Mouse (Mus musculus) adrenal gland, adult (tissue): Measurements from ENCODE around the gene Llgl1.
A peak's percentile ranks its signal among the peaks of the same experiment; 100 is the strongest.

Source experiments
- DNase-seq, 2 experiments: peaks; one replicate each; pipeline ENCODE4 v3.0.0; 2022 to 2023; ENCODE audit warnings: low spot score in 1 of 2; ENCODE audit not compliant: inconsistent age in 2 of 2

Gene Llgl1

DNA sequence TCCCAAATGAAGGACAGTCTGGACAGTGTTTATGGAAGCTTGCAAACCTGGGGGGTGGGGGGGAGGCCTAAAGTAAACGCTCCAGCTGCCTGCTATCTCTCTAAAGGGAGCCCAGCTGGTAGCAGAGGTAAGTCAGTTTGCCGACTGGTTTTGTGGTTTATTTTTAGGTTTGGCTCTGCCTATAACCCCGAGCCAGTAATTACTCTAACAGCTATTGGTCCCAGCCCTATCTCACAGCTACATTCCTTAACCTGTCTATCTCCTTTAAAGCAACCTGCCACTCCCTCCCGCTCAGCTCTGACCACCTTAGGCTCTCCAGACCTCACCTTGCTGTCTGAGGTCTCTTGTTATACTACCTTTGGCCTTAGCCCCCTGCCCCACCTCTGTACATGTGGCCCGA lies 19.7 kb downstream of the Llgl1 start:
- DNase-seq = no peak

DNA sequence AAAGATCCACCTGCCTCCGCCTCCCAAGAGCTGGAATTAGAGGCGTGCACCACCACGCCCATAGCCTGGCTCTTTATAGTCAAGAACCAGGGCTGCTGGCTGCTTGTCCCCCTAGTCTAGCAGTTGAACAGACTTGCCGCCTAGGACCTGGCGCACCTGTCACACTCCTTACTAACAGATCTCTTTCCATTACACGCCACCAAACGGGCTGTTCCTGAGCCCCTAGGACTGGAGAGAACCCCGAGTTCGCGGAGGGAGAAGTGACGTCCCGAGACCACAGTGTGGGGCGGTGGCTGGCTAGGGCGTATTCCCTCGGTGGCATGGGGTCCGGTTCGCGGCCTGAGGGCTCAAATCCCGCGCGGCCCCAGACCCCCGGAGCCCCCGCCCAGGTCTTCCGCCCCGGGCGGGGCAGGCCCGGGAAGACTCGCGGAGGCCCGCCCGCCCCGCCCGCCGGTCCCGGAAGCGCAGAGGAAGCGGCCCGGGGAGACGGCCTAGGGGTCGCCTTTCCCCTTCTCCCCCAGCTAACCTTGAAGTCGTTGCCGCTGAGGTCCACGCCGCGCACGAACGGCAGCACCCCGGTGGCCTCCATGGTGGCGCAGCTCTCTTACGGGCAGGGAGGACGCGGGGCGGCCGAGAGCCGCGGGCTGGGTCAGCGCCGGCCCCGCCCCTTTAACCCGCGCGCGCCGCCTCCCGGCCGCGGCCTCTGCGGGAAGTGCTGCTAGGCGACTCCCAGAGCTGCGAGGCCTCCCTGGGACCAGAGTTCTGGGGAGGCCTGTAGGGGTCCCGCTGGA lies 27.3 kb downstream of the Llgl1 start, which contains the start of gene Flii:
Flii (minus strand) TSS at position 663 of the 791 bp plus-strand sequence.
- DNase-seq = peak; percentile 88 to 95

DNA sequence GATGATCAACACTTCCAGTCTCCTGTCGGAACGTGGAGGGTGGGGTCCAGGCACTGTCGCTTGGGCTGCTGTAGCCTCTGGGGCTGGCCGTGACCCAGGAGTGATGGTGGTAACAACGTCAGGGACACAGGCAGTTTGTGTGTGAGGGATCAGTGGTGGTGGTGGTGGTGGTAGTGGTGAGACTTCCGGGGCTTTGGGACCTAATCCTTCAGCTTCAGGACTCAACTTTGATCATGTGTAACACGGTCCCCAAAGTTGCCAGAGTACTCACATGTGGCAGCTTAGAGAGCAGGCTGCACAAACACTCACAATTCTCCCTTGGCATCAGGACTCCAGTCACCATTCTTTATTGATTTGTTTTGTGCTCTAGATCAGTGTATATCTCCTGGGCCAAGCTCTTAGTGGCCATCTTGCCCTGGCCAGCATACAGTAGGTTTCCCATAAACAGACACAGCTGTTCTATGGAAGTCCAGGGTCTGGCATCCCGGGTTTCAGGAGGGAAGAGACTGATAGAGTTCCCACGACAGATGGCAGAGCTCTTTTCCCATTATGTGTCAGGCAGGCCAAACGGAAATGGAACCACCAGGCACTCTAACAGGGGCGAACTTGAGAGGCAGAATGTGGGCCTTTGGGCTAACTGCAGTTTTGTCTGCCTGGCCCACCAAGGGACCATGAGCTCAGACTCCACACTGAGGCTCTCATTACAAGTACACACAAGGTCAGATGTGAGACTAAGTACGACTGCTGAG lies 28.0 kb downstream of the Llgl1 start:
- peak in 1 of 2 experiments; percentile 43 for DNase-seq

DNA sequence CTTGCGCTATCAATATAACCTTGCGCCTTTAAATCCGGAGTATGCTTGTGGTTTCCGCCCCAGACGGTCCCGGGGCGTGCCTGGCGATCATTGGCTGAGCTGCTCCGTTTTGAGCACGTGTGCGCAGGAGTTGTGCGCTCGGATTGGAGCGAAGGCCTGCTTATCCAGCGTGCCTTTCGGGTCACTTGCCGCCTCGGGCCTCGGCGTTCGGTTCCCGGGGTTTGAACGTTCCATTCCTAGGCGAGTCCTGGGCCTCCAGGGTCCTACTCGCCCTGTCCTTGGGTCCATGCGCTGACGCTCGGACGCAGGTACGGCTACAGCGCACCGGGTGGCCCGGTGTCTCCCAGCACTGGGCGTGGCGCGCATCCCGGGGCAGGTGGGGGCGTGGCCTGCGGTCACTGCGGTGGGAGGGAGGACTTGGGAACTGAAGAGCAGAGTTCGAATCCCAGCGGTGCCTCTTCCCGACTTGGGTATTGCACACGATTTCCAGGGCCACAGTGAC lies 28.8 kb downstream of the Llgl1 start, which contains the start of gene Mief2:
Mief2 (plus strand) TSS at position 139 of the 502 bp plus-strand sequence.
- peak; percentile 96 to 98 for DNase-seq

DNA sequence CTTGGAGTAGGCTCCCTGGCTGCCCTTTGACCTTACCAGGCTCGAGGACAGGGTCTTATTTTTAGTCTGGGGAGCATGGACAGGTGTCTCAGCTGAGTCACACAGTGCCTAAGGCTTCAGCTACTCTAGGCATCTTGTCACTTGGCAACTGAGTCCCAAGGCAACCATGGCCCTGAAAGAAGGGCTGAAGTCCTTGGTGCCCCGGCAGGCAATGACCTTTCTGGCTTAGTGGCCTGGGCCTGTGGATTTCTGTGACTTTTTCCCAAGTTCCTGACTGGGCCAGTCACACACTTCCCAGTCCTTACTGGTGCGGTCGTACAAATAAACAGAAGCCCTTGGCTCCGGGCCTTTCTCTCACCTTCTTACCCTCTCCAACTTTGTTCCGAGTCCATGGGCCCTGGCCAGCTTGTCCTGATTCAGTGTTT lies 29.7 kb downstream of the Llgl1 start:
- DNase-seq = peak; percentile 76 to 90

DNA sequence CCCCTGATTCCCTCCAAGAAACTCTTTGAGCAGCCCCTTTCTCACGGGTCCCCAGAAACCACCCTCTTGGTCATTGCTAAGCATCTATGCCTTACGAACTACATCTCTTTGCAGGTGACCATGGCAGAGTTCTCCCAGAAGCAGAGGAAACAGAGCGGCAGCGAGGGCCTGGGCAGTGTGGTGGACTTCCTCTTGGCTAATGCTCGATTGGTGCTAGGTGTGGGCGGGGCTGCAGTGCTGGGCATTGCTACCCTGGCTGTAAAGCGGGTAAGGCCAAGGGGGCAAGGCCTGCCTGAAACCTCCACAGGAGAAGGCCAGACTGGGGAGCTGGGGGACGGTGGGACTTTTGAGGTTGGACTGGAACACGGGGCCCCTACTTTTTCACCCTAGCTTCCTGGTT lies 30.6 kb downstream of the Llgl1 start:
- peak in 1 of 2 experiments; percentile 59 for DNase-seq

DNA sequence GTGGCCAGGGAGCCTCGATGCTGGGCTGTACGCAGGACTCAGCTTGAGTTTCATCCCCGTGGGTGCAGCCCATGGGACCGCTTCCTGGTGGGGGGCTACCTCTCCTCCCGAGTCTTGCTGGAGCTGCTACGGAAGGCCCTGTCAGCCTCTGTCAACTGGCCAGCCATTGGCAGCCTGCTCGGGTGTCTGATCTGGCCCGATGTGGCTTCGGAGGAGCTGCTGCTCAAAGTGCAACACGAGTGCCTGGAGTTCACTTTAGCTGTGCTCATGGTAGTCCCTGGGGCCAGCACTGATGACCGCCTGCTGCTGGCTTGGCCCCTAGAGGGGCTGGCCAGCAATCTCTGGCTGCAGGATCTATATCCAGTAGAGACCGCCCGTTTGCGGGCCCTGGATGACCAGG lies 31.7 kb downstream of the Llgl1 start:
- peak in 1 of 2 experiments; percentile 40 for DNase-seq

DNA sequence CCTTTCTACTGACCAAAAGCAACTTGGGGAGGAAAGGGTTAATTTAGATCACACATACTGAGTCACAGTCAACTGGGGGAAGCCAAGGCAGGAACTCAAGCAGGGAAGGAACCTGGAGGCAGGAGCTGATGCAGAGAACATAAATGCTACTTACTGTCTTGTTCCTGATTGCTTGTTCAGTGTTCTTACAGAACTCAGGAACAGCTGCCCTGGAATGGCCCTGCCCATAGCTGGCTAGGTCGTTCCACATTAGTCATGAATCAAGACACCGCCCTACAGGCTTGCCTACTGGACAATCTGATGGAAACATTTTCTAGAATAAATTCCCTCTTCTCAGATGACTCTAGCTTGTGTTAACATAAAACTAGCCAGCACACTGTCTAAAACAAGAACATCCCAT lies 34.7 kb downstream of the Llgl1 start:
- peak; percentile 56 to 75 for DNase-seq

DNA sequence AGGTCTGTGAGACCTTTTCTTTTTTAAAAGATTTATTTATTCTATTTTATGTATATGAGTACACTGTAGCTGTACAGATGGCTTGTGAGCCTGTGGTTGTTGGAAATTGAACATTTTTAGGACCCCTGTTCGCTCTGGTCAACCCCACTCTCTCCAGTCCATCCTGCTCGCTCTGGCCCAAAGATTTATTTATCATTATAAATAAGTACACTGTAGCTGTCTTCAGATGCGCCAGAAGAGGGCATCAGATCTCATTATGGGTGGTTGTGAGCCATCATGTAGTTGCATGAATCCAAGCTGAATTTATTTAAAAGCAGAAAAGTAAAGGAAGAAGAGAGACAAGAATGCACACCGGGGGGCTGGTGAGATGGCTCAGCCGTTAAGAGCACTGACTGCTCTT lies 35.7 kb downstream of the Llgl1 start:
- peak in 1 of 2 experiments; percentile 55 for DNase-seq

DNA sequence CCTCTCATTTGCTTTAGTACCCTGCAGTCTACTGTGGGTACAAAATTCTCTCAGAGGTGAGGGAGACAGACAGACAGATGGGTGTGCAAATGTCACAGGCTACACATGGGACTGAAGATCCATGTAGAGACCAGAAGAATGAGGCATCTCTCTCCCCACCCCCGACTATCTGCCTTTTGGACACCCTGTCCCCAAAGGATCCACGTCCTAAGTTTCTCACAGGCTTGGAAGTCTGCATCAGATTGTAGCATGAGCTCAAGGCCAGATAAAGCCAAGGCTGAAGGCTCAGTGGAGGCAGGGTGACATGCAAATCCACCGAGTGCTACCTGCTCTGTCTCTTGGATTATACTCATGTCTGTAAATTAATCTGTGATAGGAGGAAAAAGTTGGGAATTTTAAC lies 37.0 kb downstream of the Llgl1 start:
- peak; percentile 57 to 74 for DNase-seq

DNA sequence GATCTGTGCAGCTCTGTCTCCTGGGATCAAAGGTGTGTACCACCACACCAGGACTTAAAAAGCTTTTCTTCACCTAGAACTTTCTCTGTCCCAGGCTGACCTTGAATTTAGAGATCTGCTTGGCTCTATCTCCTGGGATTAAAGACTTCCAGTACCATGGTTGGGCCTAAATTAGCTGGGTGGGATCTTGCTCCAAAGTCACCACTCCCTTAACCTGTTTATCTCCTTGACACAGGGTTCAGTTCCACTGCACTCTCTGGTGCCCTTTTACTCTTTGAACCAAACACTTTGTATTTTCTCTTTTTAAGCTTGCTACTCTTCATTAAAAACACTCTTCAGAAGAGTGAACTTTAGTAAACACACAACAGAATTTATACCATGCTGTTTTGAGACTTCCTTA lies 37.9 kb downstream of the Llgl1 start:
- no peak for DNase-seq

DNA sequence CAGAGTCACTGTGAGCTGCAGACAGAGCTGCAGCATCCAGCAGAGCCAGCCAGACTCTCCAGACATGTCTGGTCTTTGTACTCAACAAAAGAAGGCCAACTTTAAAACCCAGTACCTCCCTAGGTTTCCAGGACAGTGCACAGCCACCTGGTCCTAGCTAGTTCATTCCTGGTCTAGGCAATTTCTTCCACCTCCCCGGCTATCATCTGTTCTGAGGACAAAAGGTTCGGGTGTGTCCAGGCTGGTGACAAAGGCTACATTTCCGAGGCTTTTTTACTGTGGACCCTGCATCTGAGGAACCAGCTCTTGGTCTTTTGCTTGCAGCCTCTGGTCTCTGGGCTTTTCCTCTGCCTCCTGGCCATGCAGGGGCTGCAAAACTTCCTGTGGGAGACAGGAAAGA lies 40.8 kb downstream of the Llgl1 start:
- DNase-seq = no peak

DNA sequence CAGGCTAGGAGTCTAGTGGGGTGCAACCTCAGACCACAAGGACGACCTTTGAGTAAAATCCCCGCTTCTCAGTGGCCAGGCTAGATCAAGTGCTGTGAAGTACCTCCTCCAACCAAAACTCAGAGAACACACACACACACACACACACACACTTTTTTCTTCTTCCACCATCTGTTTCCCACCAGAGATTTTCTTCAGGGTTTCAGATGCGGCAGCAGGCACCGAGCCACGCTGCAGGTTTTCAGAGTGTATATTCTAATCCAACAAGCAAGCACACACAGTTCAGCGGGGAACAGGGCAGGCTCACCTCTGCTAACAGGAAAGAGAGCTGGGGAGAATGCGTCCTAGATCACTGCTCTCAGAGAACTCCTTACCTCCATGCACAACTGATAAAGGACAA lies 56.0 kb downstream of the Llgl1 start:
- DNase-seq = no peak

DNA sequence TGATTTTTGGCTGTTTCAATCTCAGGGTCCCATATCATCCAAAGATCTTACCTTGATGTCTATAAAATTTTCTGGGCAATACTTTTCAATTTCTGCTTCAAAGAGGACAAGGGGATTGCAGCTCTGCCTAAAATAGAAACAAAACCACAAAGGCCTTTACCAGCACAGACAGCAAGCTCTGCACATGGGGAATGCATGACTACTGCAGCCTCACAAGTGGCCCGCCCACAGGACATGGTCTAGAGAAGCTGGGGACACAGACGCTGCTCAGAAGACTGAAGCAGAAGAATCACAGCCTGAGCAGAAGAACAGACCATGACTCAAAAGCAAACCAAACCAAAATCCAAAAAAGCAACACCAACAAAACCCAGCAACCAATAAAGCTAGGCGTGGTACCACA lies 62.2 kb downstream of the Llgl1 start:
- DNase-seq = no peak
